Mouse (Mus musculus) B cell, adult 67 days (primary cell): ENCODE results near the gene Shroom4. TPM values are rescaled to one million over a fixed set of nuclear protein-coding genes. Genes with fewer than 3 reads are reported as not detected.

ENCODE experiments used
- total RNA-seq, 2 experiments: library from RNA; stranded (reverse); gene quantifications; 4 replicates each; pipeline ENCODE4 v1.2.4; 2023

The Shroom4 gene
- total RNA-seq = not detected

GRCm38 (mm10) chrX:6399626-6400397, at the start of gene Shroom4:
Shroom4 (plus strand) TSS chrX:6399854.

Other genes with a start within 250 kb of the Shroom4 start
- gene Nudt10, start 226.8 kb upstream of the Shroom4 start, total RNA-seq = not detected
- not detected for gene Bmp15, start 79.1 kb upstream of the Shroom4 start, total RNA-seq